Mouse (Mus musculus) lung, adult 2 months (tissue): ENCODE data around the gene Exoc3l2.

Experiments
- CTCF ChIP-seq: fragments of 200-500 bp; IDR thresholded peaks from 2 replicates; pipeline ENCODE4 v1.5.1; 2011; ENCODE audit warnings: mild to moderate bottlenecking, low read length, control low read depth; ENCODE audit not compliant: insufficient read depth
- POLR2A ChIP-seq: fragments of 200-500 bp; IDR thresholded peaks from 2 replicates; pipeline ENCODE4 v1.6.1; 2011; ENCODE audit warnings: low read depth, mild to moderate bottlenecking, control low read depth, low read length, borderline replicate concordance; ENCODE audit errors: extremely low read depth

- TF ChIP-seq POLR2A, result no peak
- no peak for TF ChIP-seq CTCF
These were observed 20.1 kb downstream of the Exoc3l2 start for GRCm38 (mm10) chr7:19483281-19483680.
